Mouse (Mus musculus) urinary bladder, postnatal 14 days (tissue): ENCODE data around the gene Ndufb10.

Experiments used
- DNase-seq: peaks from one replicate; pipeline ENCODE4 v3.0.0; 2021; ENCODE audit warnings: low spot score

Gene Ndufb10

DNA sequence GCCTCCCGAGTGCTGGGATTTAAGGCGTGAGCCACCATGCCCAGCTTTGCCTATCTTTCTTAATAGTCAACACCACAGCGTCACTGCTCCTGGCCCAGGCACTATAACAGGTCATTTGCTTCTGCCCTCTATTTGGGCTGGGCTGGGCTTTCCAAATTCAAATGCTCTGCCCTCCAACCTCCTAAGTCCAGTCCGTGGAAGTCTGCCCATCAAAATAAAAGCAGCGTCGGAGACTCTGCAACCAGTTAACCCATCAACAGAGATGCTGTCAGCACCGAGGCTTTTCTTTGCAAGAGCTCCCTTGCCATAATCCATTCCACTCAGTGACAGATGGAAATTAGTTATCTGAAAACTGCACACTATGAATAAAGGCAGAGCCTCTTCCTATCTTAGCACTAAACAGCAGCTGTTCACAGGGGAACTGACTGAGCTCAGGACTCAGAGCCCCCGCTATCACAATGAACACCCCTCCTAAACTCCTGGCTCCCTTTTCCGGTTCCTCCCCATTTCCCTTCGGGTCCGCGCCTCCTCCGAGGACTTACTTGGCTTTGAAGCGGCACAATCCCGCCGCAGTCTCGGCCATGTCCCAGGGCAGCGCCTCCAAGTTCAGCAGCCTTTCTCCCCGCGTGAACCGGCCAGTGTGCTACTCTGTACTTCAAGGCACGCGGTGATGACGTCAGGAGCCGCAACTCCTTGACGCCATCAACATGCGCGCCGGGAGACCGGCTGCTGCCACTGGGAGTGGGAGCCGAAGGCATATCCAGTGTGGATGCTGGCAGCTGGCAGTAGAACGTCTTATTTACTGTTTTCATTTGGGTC lies 17.1 kb downstream of the Ndufb10 start, which contains the start of gene Tbl3:
Gene Tbl3 (minus strand): TSS at position 679 of the 819 bp plus-strand sequence.
- peak; percentile 92 for DNase-seq

DNA sequence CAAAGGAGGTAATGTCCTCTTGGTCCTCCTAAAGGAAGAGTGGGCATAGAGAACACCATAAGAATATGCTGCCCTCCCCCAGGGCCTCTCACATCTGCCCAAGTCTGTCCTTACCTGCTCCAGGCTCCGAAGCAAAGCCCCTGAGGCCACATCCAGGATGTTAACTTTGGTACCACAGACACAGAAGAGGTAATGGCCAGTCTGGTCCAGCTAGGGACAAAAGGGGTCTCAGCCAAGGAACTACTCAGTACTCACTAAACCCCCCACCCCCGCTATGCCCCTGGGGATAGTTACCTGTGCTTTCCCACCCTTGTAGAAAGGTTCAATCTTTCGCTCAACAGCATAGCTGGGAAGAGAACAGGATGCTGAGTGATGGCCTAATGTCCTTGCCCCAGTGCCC lies 18.5 kb downstream of the Ndufb10 start:
- DNase-seq: no peak

GRCm38 (mm10) chr17:24701251-24701650 lies 23.0 kb downstream of the Ndufb10 start:
- no peak for DNase-seq

DNA sequence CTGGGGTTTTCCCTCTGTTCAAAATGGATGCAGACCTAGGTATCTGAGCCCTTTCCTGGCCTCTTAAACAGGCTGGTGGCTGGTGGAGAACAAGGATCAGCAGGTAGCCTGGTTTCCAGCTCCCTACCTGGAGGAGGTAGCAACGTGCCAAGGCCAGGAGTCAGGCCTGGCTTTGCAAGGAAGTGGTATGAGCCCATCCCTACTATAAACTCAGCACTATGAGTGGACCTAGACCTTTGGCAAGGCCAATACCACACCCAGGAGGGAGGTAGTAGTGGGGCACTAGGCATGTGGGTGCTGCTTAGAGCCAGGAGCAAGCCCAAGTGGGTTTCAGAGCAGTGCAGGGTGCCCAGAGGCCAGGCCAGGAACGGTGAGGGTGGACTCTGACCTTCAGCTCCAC lies 24.8 kb downstream of the Ndufb10 start:
- no peak for DNase-seq

DNA sequence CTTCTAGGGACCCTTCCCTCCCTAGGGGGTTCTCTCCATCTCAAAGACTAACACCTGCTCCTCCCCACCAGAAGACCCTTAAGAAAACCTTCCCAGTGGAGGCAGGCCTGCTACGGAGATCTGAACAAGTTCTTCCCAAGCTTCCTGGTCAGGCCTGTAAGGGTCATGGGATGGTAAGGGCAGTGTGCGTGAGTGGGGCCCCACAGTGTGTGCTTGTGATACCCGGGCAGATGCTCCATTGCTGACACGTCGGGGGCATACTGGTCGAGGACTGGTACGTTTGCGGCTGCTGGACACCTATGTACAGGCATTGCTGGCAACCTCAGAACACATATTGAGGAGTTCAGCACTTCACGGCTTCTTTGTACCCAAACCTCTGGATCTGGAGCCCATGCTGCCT lies 25.6 kb downstream of the Ndufb10 start:
- no peak for DNase-seq

GRCm38 (mm10) chr17:24697985-24698384 lies 26.3 kb downstream of the Ndufb10 start:
- DNase-seq: no peak

GRCm38 (mm10) chr17:24696011-24696697 lies 28.1 kb downstream of the Ndufb10 start, which contains the start of the genes Gfer and Noxo1:
Gene Gfer, minus strand, starts transcription at chr17:24696156.
Gene Noxo1, plus strand, starts transcription at chr17:24696234.
- peak; percentile 90 for DNase-seq

- no peak for DNase-seq
Measured at GRCm38 (mm10) chr17:24695326-24696010, 28.8 kb downstream of the Ndufb10 start.

GRCm38 (mm10) chr17:24692385-24692784 lies 31.9 kb downstream of the Ndufb10 start:
- no peak for DNase-seq

DNA sequence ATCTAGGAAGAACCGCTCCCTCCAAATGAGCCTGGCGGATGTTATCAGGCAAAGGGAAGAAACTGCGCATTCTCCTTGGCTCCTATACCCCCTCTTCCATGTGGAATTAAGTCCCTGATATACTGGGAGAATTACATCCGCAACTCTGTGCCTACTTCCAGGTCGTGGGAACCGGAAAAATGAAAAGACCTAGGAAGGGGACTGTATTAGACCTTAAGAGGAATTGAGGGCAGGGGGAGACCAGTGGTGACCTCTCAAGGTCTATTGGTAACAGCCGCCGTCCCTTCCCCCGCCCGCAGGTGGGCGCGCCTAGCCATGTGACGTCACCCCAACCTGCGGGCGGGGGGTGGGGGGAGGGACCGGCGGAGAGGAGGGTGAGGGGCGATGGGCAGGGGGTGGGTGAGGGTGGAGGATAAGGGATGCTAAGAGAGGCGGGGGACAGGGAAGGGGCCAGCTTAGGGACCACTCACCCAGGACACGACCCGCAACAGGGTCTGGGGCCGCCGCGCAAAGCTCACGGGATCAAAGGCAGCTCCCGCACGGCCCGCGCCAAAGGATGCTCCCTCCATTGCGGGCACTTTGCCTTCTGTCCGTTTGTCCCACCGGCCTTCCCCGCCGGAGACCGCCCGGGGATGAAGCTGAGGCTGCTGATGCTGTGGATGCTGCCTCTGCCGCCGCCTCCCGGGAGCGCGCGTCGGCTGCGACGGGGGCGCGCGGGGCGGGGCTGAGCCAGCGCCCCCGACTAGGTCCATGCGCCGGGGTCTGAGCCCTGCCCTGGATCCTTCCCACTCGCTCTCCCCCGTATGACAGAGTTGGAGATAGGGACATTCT lies 34.8 kb downstream of the Ndufb10 start, which contains the start of gene Syngr3:
Gene Syngr3 (minus strand): TSS at position 705 of the 831 bp plus-strand sequence.
- no peak for DNase-seq

GRCm38 (mm10) chr17:24687599-24687998 lies 36.7 kb downstream of the Ndufb10 start:
- DNase-seq: no peak

DNA sequence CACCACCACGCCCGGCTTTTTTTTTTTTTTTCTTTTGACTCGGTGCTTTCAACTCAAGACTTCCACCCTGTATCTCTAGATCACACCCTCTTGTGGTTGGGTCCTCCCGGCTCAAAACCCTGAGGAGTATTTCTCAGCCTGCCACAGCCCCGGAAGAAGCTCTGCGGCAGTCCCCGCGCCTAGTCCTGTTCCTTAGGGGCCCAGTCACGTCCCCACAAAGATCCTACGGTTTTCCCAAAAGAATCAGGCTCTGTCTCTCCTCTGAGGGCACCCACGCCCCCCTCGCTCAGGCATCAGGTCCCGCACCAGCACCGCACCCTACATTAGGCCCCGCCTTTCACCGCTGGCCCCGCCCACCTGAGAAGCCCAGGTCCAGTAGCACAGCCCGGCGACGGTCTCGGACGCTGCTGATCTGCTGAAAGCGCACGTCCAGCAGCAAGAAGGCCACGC lies 37.1 kb downstream of the Ndufb10 start:
- peak; percentile 63 for DNase-seq

- DNase-seq: no peak
Measured at GRCm38 (mm10) chr17:24686514-24686913, 37.8 kb downstream of the Ndufb10 start.

GRCm38 (mm10) chr17:24677500-24678080 lies 46.7 kb downstream of the Ndufb10 start:
- DNase-seq: no peak

DNA sequence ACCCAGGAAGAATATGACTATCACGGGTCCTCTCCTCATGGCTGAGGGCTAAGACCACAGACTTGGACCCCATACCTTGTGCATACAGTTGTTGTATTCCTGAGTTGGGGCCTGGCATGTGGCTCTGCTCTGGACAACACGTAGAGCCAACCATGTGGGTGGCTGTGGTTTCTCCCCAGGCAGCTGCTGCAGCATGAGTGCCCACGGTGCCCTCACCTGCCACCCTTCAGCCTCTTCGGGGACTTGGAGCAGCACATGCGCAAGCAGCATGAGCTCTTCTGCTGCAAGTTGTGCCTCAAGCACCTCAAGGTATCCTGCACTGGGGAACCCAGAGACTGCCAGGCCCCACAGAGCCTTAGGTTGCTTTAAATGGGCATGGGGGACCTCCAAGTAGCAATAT lies 47.4 kb downstream of the Ndufb10 start:
- no peak for DNase-seq

DNA sequence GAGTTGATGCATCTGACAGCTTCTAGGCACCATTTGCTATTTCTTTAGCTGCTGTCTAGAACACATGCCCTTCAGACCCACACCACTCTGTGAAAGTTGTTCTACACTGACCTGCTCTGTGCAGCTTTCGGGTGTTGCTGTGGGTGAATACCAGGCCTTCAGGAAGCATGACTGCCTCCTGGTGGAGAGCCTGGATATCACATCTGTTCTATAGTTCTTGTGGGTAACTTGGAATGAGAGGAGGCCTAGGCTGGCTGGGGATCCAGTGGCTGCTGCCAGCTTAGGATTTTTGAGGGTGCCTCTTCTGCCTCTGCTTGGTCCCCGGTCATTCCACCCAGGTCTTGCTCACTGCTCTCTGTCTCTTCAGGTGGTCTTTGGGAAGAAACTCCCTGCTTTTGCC lies 48.1 kb downstream of the Ndufb10 start:
- DNase-seq: peak; percentile 71

GRCm38 (mm10) chr17:24674277-24674676 lies 50.0 kb downstream of the Ndufb10 start:
- DNase-seq: no peak

- peak; percentile 43 for DNase-seq
Measured at GRCm38 (mm10) chr17:24672141-24672540, 52.1 kb downstream of the Ndufb10 start.
